Mouse (Mus musculus) G1E (cell line): ENCODE measurements around the gene Gm21083.
"Not testable (repeated sequence)": the region's sequence is repeated elsewhere in the genome, so short reads cannot be mapped to it uniquely, and the experiment has no call there.

ENCODE experiments used
- CTCF ChIP-seq: IDR thresholded peaks from 2 replicates; pipeline ENCODE4 v1.5.1; 2012; ENCODE audit warnings: low read depth, low read length, inconsistent platforms, mixed read lengths
- GATA1 ChIP-seq: IDR thresholded peaks from 2 replicates; pipeline ENCODE4 v1.6.1; 2012; ENCODE audit warnings: borderline replicate concordance, low read length, inconsistent platforms, mixed read lengths
- GATA2 ChIP-seq: IDR thresholded peaks from 2 replicates; pipeline ENCODE4 v1.6.1; 2012; ENCODE audit warnings: low read depth, low read length, inconsistent platforms, borderline replicate concordance
- POLR2AphosphoS5 ChIP-seq: IDR thresholded peaks from 2 replicates; pipeline ENCODE4 v1.6.1; 2012; ENCODE audit warnings: low read depth, low read length, inconsistent platforms; ENCODE audit not compliant: insufficient replicate concordance
- TAL1 ChIP-seq: conservative IDR thresholded peaks from 2 replicates; pipeline ENCODE4 v1.6.1; 2012; ENCODE audit warnings: low read depth, low read length, inconsistent platforms, mixed read lengths

DNA sequence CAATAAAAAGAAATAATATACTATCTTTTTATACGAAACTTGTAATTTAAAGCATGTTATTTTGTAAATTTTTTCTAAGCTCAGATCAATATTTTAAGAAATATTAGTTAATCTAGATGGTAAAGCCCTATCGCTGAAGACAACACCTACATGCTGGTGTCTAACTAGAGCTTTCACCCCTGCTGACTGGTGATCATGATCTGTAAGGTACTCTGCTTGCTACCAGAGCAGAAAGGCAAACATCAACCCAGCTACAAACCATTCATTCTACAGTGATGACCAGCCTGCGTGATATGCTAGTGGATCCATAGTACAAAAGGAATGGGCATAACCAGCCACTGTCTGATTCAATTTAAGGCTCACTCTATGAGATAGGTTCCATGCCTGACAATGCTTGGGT, 24.8 kb downstream of the Gm21083 start:
- not testable (repeated sequence) for TF ChIP-seq GATA1, CTCF, POLR2AphosphoS5, TAL1, GATA2
